Mouse (Mus musculus) 416B (cell line): ENCODE data around the gene Zdhhc11.

Source experiments
- DNase-seq: peaks from one replicate; pipeline ENCODE4 v3.0.0; 2011; ENCODE audit warnings: low read depth

Gene Zdhhc11

GRCm38 (mm10) chr13:73963551-73963950, at the start of gene Zdhhc11:
TSS of gene Zdhhc11 (plus strand) at chr13:73963851.
- no peak for DNase-seq

GRCm38 (mm10) chr13:73932201-73932600, 31.4 kb upstream of the Zdhhc11 start:
- no peak for DNase-seq

GRCm38 (mm10) chr13:73936938-73937320, 26.7 kb upstream of the Zdhhc11 start:
- peak; percentile 46 for DNase-seq

GRCm38 (mm10) chr13:73937321-73938176, 26.1 kb upstream of the Zdhhc11 start, which contains the start of the genes Trip13 and Brd9:
TSS of gene Trip13 (minus strand) at chr13:73937784.
TSS of gene Brd9 (plus strand) at chr13:73937811.
- DNase-seq = peak; percentile 96

DNA sequence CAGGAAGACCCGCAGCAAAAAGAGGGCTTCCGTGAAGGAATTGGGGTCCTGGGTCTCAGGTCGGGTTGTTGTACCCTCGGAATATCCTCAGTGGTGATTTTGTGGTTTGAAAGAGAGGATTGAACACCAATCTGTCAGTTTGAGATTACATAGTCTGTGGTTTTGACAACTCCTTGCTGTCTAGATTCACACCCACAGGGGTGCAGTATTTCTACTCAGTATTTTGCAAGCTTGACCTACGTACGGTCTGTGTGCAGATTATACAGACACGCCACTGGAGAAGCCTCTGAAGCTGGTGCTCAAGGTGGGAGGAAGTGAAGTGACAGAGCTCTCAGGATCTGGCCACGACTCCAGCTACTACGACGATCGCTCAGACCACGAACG, 25.5 kb upstream of the Zdhhc11 start:
- no peak for DNase-seq

DNA sequence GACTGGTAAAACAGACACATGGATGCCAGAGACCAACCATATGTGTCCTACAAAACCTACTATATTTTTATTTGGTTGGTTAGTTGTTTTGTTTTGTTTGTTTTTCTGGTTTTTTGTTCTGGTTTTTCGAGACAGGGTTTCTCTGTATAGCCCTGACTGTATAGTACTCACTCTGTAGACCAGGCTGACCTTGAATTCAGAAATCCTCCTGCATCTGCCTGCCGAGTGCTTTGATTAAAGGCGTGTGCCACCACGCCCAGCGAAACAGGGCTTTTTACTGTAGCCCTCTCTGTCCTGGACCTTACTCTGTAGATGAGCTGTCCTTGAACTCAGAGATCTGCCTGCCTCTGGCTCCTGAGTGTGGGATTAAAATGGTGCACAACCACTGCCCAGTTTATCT, 24.6 kb upstream of the Zdhhc11 start:
- DNase-seq = no peak

GRCm38 (mm10) chr13:73944606-73945005, 19.0 kb upstream of the Zdhhc11 start:
- DNase-seq = no peak

DNA sequence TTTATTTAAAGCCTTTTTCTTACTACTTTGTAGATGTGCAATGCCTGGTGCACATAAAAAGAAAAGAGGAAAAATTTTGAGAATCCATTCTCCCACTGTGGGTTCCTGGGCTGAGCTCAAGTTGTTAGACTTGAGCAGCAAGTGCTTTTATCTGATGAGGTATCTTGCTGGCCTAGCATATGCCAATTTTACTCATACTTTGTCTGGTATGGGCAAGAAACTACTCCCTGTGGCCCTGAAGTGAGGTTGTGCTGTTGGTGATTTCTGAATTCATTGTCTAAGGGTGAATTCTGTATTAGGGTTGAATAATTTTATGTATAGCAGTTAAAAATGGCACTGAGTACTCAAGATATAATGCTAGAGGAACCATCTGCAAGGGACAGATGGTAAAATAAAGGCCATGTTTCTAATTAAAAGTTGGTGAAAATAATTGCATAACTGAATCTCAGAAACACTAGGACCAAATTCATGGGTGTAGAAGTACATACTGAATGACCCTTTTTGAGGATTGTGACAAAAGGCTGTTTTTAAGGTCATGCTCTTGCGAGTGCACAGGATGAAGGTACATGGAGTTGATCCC, 10.0 kb upstream of the Zdhhc11 start:
- DNase-seq = no peak

- no peak for DNase-seq
These were observed 9.0 kb upstream of the Zdhhc11 start for GRCm38 (mm10) chr13:73954666-73955065.

DNA sequence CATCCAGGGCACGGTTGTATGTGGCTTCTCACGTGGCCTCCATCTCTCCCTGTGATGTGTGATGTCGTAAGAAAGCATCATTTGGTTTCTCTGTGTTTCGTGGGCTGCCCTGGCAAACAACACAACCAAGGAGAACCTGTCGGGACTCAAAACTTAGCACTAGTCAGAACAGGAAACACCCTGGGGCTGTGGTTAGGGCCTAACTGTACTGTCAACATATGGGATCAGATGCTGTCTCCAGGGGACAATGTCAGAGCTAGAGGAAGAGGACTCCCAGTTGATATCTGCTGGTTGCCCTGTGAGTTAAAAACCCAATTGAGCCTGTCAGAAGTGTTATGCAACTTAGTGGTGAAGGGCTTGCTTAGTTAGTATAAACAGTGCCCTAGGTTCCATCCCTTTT, 8.1 kb upstream of the Zdhhc11 start:
- DNase-seq = peak; percentile 81

GRCm38 (mm10) chr13:73960117-73960652, 3.5 kb upstream of the Zdhhc11 start:
- DNase-seq = no peak

DNA sequence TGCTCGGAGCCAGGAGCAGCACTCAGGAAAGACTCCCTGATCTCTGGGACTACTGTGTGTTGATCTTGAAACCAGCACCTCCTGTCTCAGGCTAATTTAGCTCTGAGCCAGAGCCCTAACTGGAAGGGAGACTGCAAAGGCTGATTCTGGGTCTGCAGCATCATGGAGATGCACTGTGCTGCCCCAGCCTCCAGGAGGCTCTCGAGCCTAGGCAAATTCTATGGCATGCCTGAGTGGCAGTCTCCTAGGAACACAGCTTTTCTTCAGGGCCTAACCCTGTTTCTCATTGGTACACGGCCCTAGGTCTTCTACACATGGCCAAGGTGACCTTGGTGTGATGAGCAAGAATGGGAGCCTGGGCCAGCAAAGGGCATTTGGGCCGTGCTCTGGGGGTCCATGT, 2.5 kb upstream of the Zdhhc11 start:
- DNase-seq = no peak

DNA sequence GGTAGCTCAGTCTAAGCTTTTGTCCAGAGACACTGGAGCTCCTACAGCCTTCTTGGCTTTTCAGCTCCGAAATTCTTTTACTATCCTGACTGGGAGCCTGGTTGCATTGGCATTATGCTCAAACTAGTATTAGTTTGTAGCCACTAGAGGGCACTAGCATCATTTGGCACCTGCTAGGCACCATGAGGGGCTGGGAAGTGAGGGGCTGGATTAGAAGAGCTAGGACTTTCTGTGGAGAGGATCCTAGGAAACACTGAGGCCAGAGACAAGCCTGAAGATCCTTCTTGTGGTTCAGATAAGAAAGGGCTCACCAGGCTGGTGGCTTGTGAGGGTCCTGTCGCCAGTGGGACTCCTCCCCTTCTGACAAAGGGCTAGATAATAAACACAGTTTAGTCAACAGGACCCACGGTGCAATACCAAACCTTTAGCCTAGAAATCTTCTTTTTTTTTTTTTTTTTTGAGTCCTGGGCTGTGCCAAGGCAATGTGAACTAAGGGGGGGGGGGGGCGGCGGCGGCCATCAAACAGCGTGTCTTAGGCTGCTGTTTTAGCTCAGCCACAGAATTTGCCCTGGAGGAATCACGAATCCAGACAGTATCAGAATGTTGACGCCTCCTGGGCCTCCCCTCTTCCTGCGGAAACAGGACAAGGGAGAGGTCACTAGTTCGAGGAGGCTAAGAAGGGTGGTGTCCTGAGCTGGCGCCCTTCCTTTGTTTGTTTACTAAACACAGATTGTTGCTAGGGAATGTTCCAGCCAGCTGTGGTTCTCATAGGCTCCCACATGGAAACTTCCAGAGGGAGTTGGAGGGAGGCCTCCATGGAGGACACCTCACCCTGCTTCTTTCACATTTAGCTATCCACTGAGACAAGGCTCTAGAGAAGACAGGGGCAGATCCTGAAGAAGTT, 7.1 kb downstream of the Zdhhc11 start:
- peak; percentile 57 for DNase-seq

DNA sequence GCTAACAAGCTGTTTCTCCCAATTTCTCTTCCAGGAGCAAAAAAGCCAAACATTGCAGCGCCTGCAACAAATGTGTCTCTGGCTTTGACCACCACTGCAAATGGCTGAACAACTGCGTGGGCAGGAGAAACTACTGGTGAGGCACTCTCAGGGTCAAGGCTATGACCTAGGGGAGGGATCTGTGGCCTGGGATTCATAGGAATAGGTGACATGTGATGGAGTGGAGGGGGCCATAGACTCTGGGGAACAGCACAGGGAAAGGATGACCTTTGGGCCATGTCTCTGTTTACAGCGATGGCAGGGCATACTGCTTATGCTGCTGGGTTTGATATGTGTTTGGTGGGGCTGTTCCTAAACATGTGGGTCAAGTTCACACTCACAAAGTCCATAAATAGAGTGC, 10.9 kb downstream of the Zdhhc11 start:
- no peak for DNase-seq

DNA sequence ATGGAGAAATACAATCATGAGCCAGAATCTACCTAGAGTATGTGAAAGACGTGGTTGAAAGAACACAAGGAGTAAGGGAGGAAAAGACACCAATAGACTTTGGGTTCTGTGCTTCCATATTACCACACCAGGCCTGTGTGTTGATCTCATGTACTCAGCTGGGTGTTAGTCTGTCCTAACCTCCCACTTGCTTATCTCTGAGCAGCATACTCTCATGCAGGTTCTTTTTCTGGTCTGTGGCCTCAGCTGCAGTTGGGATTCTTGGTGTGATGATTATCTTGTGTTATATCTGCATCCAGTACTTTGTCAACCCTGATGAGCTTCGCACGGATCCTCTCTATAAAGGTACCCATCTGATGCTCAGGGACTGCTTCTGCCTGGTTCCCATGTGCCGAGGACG, 13.3 kb downstream of the Zdhhc11 start:
- DNase-seq = no peak

DNA sequence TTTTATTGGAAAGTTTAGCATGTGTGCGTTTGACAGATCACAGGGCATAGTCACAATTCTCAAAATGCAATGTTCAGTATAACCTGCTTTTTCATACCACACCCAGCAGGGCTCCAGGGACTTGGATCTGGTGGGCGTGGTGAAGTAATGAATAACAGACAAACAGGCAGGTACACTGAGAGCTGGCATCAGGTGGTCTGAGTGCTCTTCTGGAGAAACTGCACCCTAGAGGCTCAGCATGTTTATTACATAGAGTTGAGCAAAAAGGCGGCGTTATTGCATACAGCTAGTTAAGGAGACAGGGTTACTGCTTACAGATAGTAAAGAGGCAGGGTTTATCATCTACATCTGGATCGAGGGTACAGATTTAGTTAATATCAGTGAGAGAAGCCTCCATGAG, 26.7 kb downstream of the Zdhhc11 start:
- DNase-seq = no peak

DNA sequence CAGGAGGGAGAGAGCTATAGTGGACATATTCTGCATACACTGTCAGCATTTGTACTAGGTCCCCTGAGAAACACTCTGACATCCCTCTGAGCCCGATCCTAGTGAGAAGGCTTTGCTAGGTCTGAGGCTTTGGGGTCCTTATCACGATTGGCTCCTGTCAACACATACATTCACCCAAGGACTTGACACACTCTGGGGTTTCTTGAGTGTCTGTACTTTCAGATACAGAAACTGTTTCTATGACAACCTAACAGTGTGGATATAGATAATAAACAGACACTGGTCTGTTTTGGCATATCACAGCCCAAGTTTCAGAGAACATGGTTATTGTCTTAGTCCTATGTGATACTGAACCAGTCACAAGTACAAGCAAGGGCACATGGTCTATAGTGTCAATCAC, 27.1 kb downstream of the Zdhhc11 start:
- no peak for DNase-seq

DNA sequence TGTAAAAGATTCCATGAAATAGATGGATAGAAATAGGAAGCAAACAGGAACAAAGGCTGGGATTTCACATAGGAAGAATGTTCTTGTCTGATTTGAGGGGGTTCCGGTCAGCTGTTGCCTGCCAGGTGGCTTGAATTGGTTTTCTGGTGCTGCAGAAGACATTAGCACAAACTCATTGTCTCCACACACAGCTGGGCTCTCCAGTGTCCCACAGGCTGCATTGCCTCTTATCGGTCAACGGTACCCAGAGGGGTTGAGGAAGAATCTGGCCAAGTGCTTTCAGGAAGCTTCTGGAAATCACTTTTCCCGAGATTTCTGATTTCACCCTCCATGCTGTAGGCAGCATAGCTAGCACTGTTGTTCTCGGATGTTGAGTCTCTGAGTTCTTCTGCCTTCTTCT, 27.6 kb downstream of the Zdhhc11 start:
- DNase-seq = no peak

GRCm38 (mm10) chr13:73996456-73996855, 32.8 kb downstream of the Zdhhc11 start:
- peak; percentile 11 for DNase-seq

GRCm38 (mm10) chr13:74000519-74000918, 36.9 kb downstream of the Zdhhc11 start:
- DNase-seq = peak; percentile 3

- no peak for DNase-seq
These were observed 37.3 kb downstream of the Zdhhc11 start for GRCm38 (mm10) chr13:74000961-74001360.

DNA sequence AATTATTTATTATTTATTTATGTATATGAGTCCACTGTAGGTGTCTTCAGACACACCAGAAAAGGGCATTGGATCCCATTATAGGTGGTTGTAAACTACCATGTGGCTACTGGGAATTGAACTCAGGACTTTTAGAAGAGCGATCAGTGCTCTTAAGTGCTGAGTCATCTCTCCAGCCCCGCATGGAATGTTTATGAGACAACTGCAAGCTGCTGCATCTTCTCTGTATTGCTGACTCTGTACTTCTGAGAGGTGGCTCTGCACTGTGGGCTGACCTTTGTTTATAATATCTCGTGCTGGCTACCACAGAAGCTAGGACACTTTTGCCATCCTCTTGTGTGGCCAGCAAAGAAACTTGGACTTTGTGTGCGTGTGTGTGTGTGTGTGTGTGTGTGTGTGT, 37.8 kb downstream of the Zdhhc11 start:
- peak; percentile 3 for DNase-seq
